Comparison of ENCODE assay signal across 15 mouse cellular contexts in genomic region chr7:43712267-43712666, GRCm38 (mm10). TPM values are rescaled to one million over a fixed set of nuclear protein-coding genes. Genes with fewer than 3 reads are reported as not detected.
A peak's percentile ranks its signal among the peaks of the same experiment; 100 is the strongest.
DNase-seq lines count a peak whose midpoint lies in the region; ATAC-seq and TF ChIP-seq lines count a peak whose summit lies in the region.
"Had no signal": no experiment of that assay in that cellular context is flagged by ENCODE, and none has a peak within 500 bp of the region (broad histone marks: within the 10 kb centered on the region; RNA-seq: fewer than 3 reads in every experiment).

Klk13 (plus strand) TSS chr7:43712567.

- DNase-seq in midbrain, embryonic 10.5 days (ENCODE audit: low spot score): no peak
- no peak for DNase-seq in midbrain, embryonic 14.5 days
- DNase-seq in layer of hippocampus, adult 11-12 months (ENCODE audit: low spot score): no peak
- no peak for DNase-seq in gastrocnemius, adult 2 months
- DNase-seq: cerebellum, postnatal 14 days; gastrocnemius, postnatal 14 days; left cerebral cortex, postnatal 4 days; right cerebral cortex, postnatal 4 days had no signal

- no peaks in the 10 kb centered on the region for H3K9me3 ChIP-seq in hindbrain, embryonic 12.5 days (replicated peaks)
- H3K9me3 ChIP-seq in hindbrain, embryonic 16.5 days (ENCODE audit: control insufficient read depth, low read length): no peaks in the 10 kb centered on the region
- H3K9me3 ChIP-seq in midbrain, embryonic 10.5 days (replicated peaks): no peaks in the 10 kb centered on the region
- no peaks in the 10 kb centered on the region for H3K9me3 ChIP-seq in midbrain, embryonic 14.5 days (ENCODE audit: control insufficient read depth, low read length)
- no peaks in the 10 kb centered on the region for H3K9me3 ChIP-seq in hindbrain, embryonic 13.5 days
- no peaks in the 10 kb centered on the region for H3K9me3 ChIP-seq in stomach, embryonic 15.5 days

- no peak within 1 kb of the TSS for H3K4me3 ChIP-seq in hindbrain, embryonic 12.5 days
- H3K4me3 ChIP-seq in hindbrain, embryonic 16.5 days (ENCODE audit: low read length): no peak within 1 kb of the TSS
- H3K4me3 ChIP-seq in midbrain, embryonic 10.5 days: peak within 1 kb of the TSS; percentile 35
- no peak within 1 kb of the TSS for H3K4me3 ChIP-seq in midbrain, embryonic 14.5 days (replicated peaks; ENCODE audit: low read depth, low read length)
- no peak within 1 kb of the TSS for H3K4me3 ChIP-seq in hindbrain, embryonic 13.5 days
- no peak within 1 kb of the TSS for H3K4me3 ChIP-seq in stomach, embryonic 15.5 days (replicated peaks)
- H3K4me3 ChIP-seq in gastrocnemius, adult 2 months: no peak within 1 kb of the TSS
- H3K4me3 ChIP-seq: layer of hippocampus, adult 2 months had no signal

- intact Hi-C loops in gastrocnemius, adult 2 months (cut with DNase I): no loop called here

- no peaks in the 10 kb centered on the region for H3K36me3 ChIP-seq in hindbrain, embryonic 12.5 days
- H3K36me3 ChIP-seq in hindbrain, embryonic 16.5 days (ENCODE audit: control insufficient read depth, insufficient read depth, low read length): no peaks in the 10 kb centered on the region
- H3K36me3 ChIP-seq in midbrain, embryonic 10.5 days: no peaks in the 10 kb centered on the region
- H3K36me3 ChIP-seq in midbrain, embryonic 14.5 days (ENCODE audit: control insufficient read depth, insufficient read depth, low read length): no peaks in the 10 kb centered on the region
- no peaks in the 10 kb centered on the region for H3K36me3 ChIP-seq in hindbrain, embryonic 13.5 days
- no peaks in the 10 kb centered on the region for H3K36me3 ChIP-seq in stomach, embryonic 15.5 days

- H3K27me3 ChIP-seq in hindbrain, embryonic 12.5 days: peaks cover 6% of the 10 kb centered on the region; the same call in 1 of the 2 replicates
- 0 out of 2 replicates have a peak, but pooled peaks cover 2% of the 10 kb centered on the region for H3K27me3 ChIP-seq in hindbrain, embryonic 16.5 days (replicated peaks; ENCODE audit: control insufficient read depth, insufficient read depth, low read length)
- peaks cover 9% of the 10 kb centered on the region; the same call in 1 of the 2 replicates for H3K27me3 ChIP-seq in midbrain, embryonic 10.5 days (ENCODE audit: low read depth, poor library complexity, severe bottlenecking)
- H3K27me3 ChIP-seq in midbrain, embryonic 14.5 days (ENCODE audit: control insufficient read depth, insufficient read depth, low read length): no peaks in the 10 kb centered on the region
- peaks cover 14% of the 10 kb centered on the region; the same call in 1 of the 2 replicates for H3K27me3 ChIP-seq in hindbrain, embryonic 13.5 days
- H3K27me3 ChIP-seq in stomach, embryonic 15.5 days (replicated peaks): no peaks in the 10 kb centered on the region

- no peak for ATAC-seq in hindbrain, embryonic 12.5 days (ENCODE audit: low FRiP score)
- ATAC-seq in hindbrain, embryonic 16.5 days: no peak
- no peak for ATAC-seq in midbrain, embryonic 14.5 days (ENCODE audit: low FRiP score, low TSS enrichment)
- no peak for ATAC-seq in hindbrain, embryonic 13.5 days (ENCODE audit: low FRiP score)
- no peak for ATAC-seq in stomach, embryonic 15.5 days (ENCODE audit: insufficient read depth, low FRiP score, low read depth)

- WGBS in hindbrain, embryonic 12.5 days: 65% methylated on average over 4 of the region's 4 CpGs
- 69% methylated on average over 4 of the region's 4 CpGs for WGBS in hindbrain, embryonic 16.5 days
- 63% methylated on average over 4 of the region's 4 CpGs for WGBS in midbrain, embryonic 10.5 days
- WGBS in midbrain, embryonic 14.5 days: 57% methylated on average over 4 of the region's 4 CpGs
- WGBS in hindbrain, embryonic 13.5 days: 67% methylated on average over 4 of the region's 4 CpGs
- 47% methylated on average over 4 of the region's 4 CpGs for WGBS in stomach, embryonic 15.5 days

- peak within 1 kb of the TSS; percentile 22 for H3K4me2 ChIP-seq in hindbrain, embryonic 12.5 days (replicated peaks)
- H3K4me2 ChIP-seq in hindbrain, embryonic 16.5 days (ENCODE audit: low read length): no peak within 1 kb of the TSS
- no peak within 1 kb of the TSS for H3K4me2 ChIP-seq in midbrain, embryonic 14.5 days (ENCODE audit: low read length)
- 0 out of 2 replicates have a peak within 1 kb of the TSS, but pooled peaks have one; percentile 19 for H3K4me2 ChIP-seq in hindbrain, embryonic 13.5 days
- peak within 1 kb of the TSS; percentile 1; the same call in 1 of the 2 replicates for H3K4me2 ChIP-seq in stomach, embryonic 15.5 days

- no peak within 1 kb of the TSS for H3K27ac ChIP-seq in hindbrain, embryonic 12.5 days
- no peak within 1 kb of the TSS for H3K27ac ChIP-seq in hindbrain, embryonic 16.5 days (ENCODE audit: low read depth, low read length)
- H3K27ac ChIP-seq in midbrain, embryonic 10.5 days (replicated peaks): peak within 1 kb of the TSS; percentile 38
- no peak within 1 kb of the TSS for H3K27ac ChIP-seq in midbrain, embryonic 14.5 days (replicated peaks; ENCODE audit: low read depth, low read length)
- H3K27ac ChIP-seq in hindbrain, embryonic 13.5 days: no peak within 1 kb of the TSS
- H3K27ac ChIP-seq in stomach, embryonic 15.5 days: no peak within 1 kb of the TSS
- no peak within 1 kb of the TSS for H3K27ac ChIP-seq in gastrocnemius, adult 2 months
- H3K27ac ChIP-seq: layer of hippocampus, adult 2 months had no signal

- no peak within 1 kb of the TSS for H3K9ac ChIP-seq in hindbrain, embryonic 12.5 days
- H3K9ac ChIP-seq in hindbrain, embryonic 16.5 days (ENCODE audit: low read depth, low read length): no peak within 1 kb of the TSS
- no peak within 1 kb of the TSS for H3K9ac ChIP-seq in midbrain, embryonic 14.5 days (replicated peaks; ENCODE audit: low read length)
- H3K9ac ChIP-seq in hindbrain, embryonic 13.5 days: no peak within 1 kb of the TSS
- H3K9ac ChIP-seq in stomach, embryonic 15.5 days: no peak within 1 kb of the TSS

- peaks cover 7% of the 10 kb centered on the region for H3K4me1 ChIP-seq in hindbrain, embryonic 12.5 days
- no peaks in the 10 kb centered on the region for H3K4me1 ChIP-seq in hindbrain, embryonic 16.5 days (ENCODE audit: control insufficient read depth, insufficient read depth, low read depth, low read length)
- peaks cover 14% of the 10 kb centered on the region for H3K4me1 ChIP-seq in midbrain, embryonic 10.5 days
- no peaks in the 10 kb centered on the region for H3K4me1 ChIP-seq in midbrain, embryonic 14.5 days (ENCODE audit: control insufficient read depth, insufficient read depth, low read length)
- H3K4me1 ChIP-seq in hindbrain, embryonic 13.5 days (replicated peaks): peaks cover 7% of the 10 kb centered on the region; the same call in 1 of the 2 replicates
- 0 out of 2 replicates have a peak, but pooled peaks cover 3% of the 10 kb centered on the region for H3K4me1 ChIP-seq in stomach, embryonic 15.5 days

- no peak for TF ChIP-seq CTCF in gastrocnemius, adult 2 months (IDR thresholded peaks at IDR 0.05)

RNA-seq across cellular contexts. Expression of gene Klk13, which starts in this region (rescaled TPM):
- polyA plus RNA-seq in hindbrain, embryonic 12.5 days (2016; fragmentation: Nextera tagmentation; extraction: Ambion mirVana): 0.17 TPM in 1 of 2 replicates, not detected in the other
- 0.16 TPM in 2 replicates for polyA plus RNA-seq in hindbrain, embryonic 16.5 days (2015; fragmentation: Nextera tagmentation; extraction: Ambion mirVana)
- 0.21 and 0.33 TPM in 2 replicates for polyA plus RNA-seq in midbrain, embryonic 10.5 days (2016; fragmentation: Nextera tagmentation; extraction: Ambion mirVana)
- not detected in 2 replicates for polyA plus RNA-seq in midbrain, embryonic 14.5 days (2014; fragmentation: Nextera tagmentation; extraction: Ambion mirVana)
- 0.09 and 0.10 TPM in 2 replicates for polyA plus RNA-seq in hindbrain, embryonic 13.5 days (2015; fragmentation: Nextera tagmentation; extraction: Ambion mirVana)
- 2.0 and 5.5 TPM in 2 replicates for polyA plus RNA-seq in stomach, embryonic 15.5 days (2015; fragmentation: Nextera tagmentation; extraction: Ambion mirVana)
- under 1 TPM in 1 of 2 experiments, not detected in 1; 0.22 TPM for total RNA-seq in gastrocnemius, adult 2 months (2021)
- total RNA-seq: CH12.LX; gastrocnemius, postnatal 14 days; layer of hippocampus, adult 2 months; left cerebral cortex, postnatal 4 days had no signal
- polyA plus RNA-seq: testis, adult 2 months had no signal

Comparison
In these comparisons a context has a peak if more than half of its experiments do, and no peak if none do; other contexts are left out.
1. H3K4me2 ChIP-seq: peak in hindbrain, embryonic 12.5 days (single experiment), hindbrain, embryonic 13.5 days (single experiment) and stomach, embryonic 15.5 days (single experiment); none in hindbrain, embryonic 16.5 days (single experiment) and midbrain, embryonic 14.5 days (single experiment).